22 mouse cellular contexts compared by ENCODE assay signal in the genomic region with DNA sequence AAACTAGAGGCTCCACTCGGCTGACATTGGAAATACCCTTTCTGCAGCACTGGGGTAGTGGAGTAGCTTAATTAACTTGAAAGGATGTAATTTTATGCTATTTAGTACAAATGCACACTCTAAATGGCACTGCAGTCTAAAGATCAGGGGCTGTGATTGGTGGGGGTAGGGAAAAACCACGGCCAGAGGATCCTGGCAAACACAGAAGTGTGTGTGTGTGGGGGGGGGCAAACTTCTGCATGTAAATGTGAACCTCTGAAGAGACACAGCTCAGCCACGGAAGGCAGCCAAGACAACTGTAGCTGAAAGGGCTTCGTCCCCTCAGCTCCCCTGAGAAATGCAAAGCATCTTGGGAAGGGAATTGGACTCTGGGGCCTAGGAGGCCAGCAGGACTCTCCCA. TPM values are rescaled to one million over a fixed set of nuclear protein-coding genes. Genes with fewer than 3 reads are reported as not detected.
DNase-seq lines count a peak whose midpoint lies in the region; ATAC-seq lines count a peak whose summit lies in the region.
"Had no signal": no experiment of that assay in that cellular context is flagged by ENCODE, and none has a peak within 500 bp of the region (broad histone marks: within the 10 kb centered on the region; RNA-seq: fewer than 3 reads in every experiment).

No protein-coding gene starts in this region.

- no peak for ATAC-seq in forebrain, embryonic 11.5 days (replicated peaks; ENCODE audit: low FRiP score)
- no peak for ATAC-seq in midbrain, embryonic 14.5 days (ENCODE audit: low FRiP score, low TSS enrichment)
- ATAC-seq in forebrain, embryonic 13.5 days = peak; percentile 73
- ATAC-seq in midbrain, embryonic 15.5 days (replicated peaks) = no peak; the same call in 1 of the 2 replicates
- ATAC-seq: inflammation-experienced regulatory T-cells, adult 6 months; Patski had no signal

- peaks cover 31% of the 10 kb centered on the region for H3K36me3 ChIP-seq in forebrain, embryonic 10.5 days (replicated peaks)
- no peaks in the 10 kb centered on the region for H3K36me3 ChIP-seq in forebrain, embryonic 11.5 days (ENCODE audit: control insufficient read depth, insufficient read depth, low read length)
- 0 out of 2 replicates have a peak, but pooled peaks cover 2% of the 10 kb centered on the region for H3K36me3 ChIP-seq in midbrain, embryonic 14.5 days (ENCODE audit: control insufficient read depth, insufficient read depth, low read length)
- peaks cover 62% of the 10 kb centered on the region for H3K36me3 ChIP-seq in midbrain, embryonic 10.5 days
- peaks cover 11% of the 10 kb centered on the region for H3K36me3 ChIP-seq in forebrain, embryonic 13.5 days (ENCODE audit: poor library complexity, severe bottlenecking)
- no peaks in the 10 kb centered on the region for H3K36me3 ChIP-seq in midbrain, embryonic 15.5 days (replicated peaks)
- no peaks in the 10 kb centered on the region for H3K36me3 ChIP-seq in limb, embryonic 10.5 days
- H3K36me3 ChIP-seq: heart, embryonic 12.5 days had no signal

- no peaks in the 10 kb centered on the region for H3K9me3 ChIP-seq in forebrain, embryonic 10.5 days
- no peaks in the 10 kb centered on the region for H3K9me3 ChIP-seq in forebrain, embryonic 11.5 days (ENCODE audit: control insufficient read depth, low read length)
- H3K9me3 ChIP-seq in midbrain, embryonic 14.5 days (ENCODE audit: control insufficient read depth, low read length) = no peaks in the 10 kb centered on the region
- H3K9me3 ChIP-seq in midbrain, embryonic 10.5 days (replicated peaks) = no peaks in the 10 kb centered on the region
- no peaks in the 10 kb centered on the region for H3K9me3 ChIP-seq in forebrain, embryonic 13.5 days (replicated peaks)
- H3K9me3 ChIP-seq in midbrain, embryonic 15.5 days = no peaks in the 10 kb centered on the region
- no peaks in the 10 kb centered on the region for H3K9me3 ChIP-seq in limb, embryonic 10.5 days (replicated peaks)
- H3K9me3 ChIP-seq: heart, embryonic 12.5 days had no signal

- H3K9ac ChIP-seq in forebrain, embryonic 11.5 days (ENCODE audit: low read length) = no peak overlapping the region
- H3K9ac ChIP-seq in midbrain, embryonic 14.5 days (replicated peaks; ENCODE audit: low read length) = no peak overlapping the region
- no peak overlapping the region for H3K9ac ChIP-seq in forebrain, embryonic 13.5 days
- no peak overlapping the region for H3K9ac ChIP-seq in midbrain, embryonic 15.5 days
- H3K9ac ChIP-seq: heart, embryonic 12.5 days had no signal

- 63% methylated on average over 4 of the region's 4 CpGs for whole genome bisulfite sequencing in forebrain, embryonic 10.5 days
- 48% methylated on average over 4 of the region's 4 CpGs for WGBS in forebrain, embryonic 11.5 days
- WGBS in midbrain, embryonic 14.5 days = 19% methylated on average over 4 of the region's 4 CpGs
- 63% methylated on average over 4 of the region's 4 CpGs for WGBS in midbrain, embryonic 10.5 days
- WGBS in forebrain, embryonic 13.5 days = 17% methylated on average over 4 of the region's 4 CpGs
- WGBS in midbrain, embryonic 15.5 days = 21% methylated on average over 4 of the region's 4 CpGs
- WGBS in limb, embryonic 10.5 days = 62% methylated on average over 4 of the region's 4 CpGs

- peaks cover 48% of the 10 kb centered on the region for H3K4me1 ChIP-seq in forebrain, embryonic 10.5 days
- no peaks in the 10 kb centered on the region for H3K4me1 ChIP-seq in forebrain, embryonic 11.5 days (replicated peaks; ENCODE audit: control insufficient read depth, insufficient read depth, low read length)
- H3K4me1 ChIP-seq in midbrain, embryonic 14.5 days (ENCODE audit: control insufficient read depth, insufficient read depth, low read length) = peaks cover 47% of the 10 kb centered on the region
- H3K4me1 ChIP-seq in midbrain, embryonic 10.5 days = peaks cover 40% of the 10 kb centered on the region
- peaks cover 88% of the 10 kb centered on the region for H3K4me1 ChIP-seq in forebrain, embryonic 13.5 days
- peaks cover 70% of the 10 kb centered on the region for H3K4me1 ChIP-seq in midbrain, embryonic 15.5 days
- H3K4me1 ChIP-seq in limb, embryonic 10.5 days = peaks cover 27% of the 10 kb centered on the region
- H3K4me1 ChIP-seq: heart, embryonic 12.5 days had no signal

- no peak for DNase-seq in forebrain, embryonic 10.5 days (ENCODE audit: extremely low spot score, low spot score)
- no peak for DNase-seq in forebrain, embryonic 11.5 days (ENCODE audit: low spot score)
- peak; percentile 55 for DNase-seq in midbrain, embryonic 14.5 days
- DNase-seq in midbrain, embryonic 10.5 days (ENCODE audit: low spot score) = no peak
- no peak for DNase-seq in gastrocnemius, postnatal 25 days
- DNase-seq in limb, embryonic 10.5 days (ENCODE audit: low spot score) = no peak
- DNase-seq: adrenal gland, postnatal 10 days; cerebellum, adult 11-12 months; cerebellum, postnatal 14 days; embryo, embryonic 11 days; heart, postnatal 14 days; kidney, adult 2 months; kidney, postnatal 14 days; lung, adult 2 months; thymus, postnatal 4 days had no signal

- H3K4me2 ChIP-seq in forebrain, embryonic 11.5 days (ENCODE audit: low read depth, low read length, severe bottlenecking) = no peak overlapping the region
- no peak overlapping the region for H3K4me2 ChIP-seq in midbrain, embryonic 14.5 days (ENCODE audit: low read length)
- H3K4me2 ChIP-seq in forebrain, embryonic 13.5 days = peak overlapping the region; percentile 27
- H3K4me2 ChIP-seq in midbrain, embryonic 15.5 days = no peak overlapping the region
- H3K4me2 ChIP-seq: heart, embryonic 12.5 days; liver, embryonic 11.5 days had no signal

- no peak overlapping the region for H3K4me3 ChIP-seq in forebrain, embryonic 10.5 days
- H3K4me3 ChIP-seq in forebrain, embryonic 11.5 days (ENCODE audit: low read depth, low read length) = no peak overlapping the region
- H3K4me3 ChIP-seq in midbrain, embryonic 14.5 days (replicated peaks; ENCODE audit: low read depth, low read length) = no peak overlapping the region
- H3K4me3 ChIP-seq in midbrain, embryonic 10.5 days = no peak overlapping the region
- no peak overlapping the region for H3K4me3 ChIP-seq in forebrain, embryonic 13.5 days
- H3K4me3 ChIP-seq in midbrain, embryonic 15.5 days = no peak overlapping the region
- no peak overlapping the region for H3K4me3 ChIP-seq in limb, embryonic 10.5 days
- H3K4me3 ChIP-seq: heart, embryonic 12.5 days; myocyte had no signal

- H3K27ac ChIP-seq in forebrain, embryonic 10.5 days = 0 out of 2 replicates have a peak overlapping the region, but pooled peaks have one; percentile 40
- no peak overlapping the region for H3K27ac ChIP-seq in forebrain, embryonic 11.5 days (ENCODE audit: low read depth, low read length)
- peak overlapping the region; percentile 55 for H3K27ac ChIP-seq in midbrain, embryonic 14.5 days (replicated peaks; ENCODE audit: low read depth, low read length)
- no peak overlapping the region for H3K27ac ChIP-seq in midbrain, embryonic 10.5 days (replicated peaks)
- peak overlapping the region; percentile 78 for H3K27ac ChIP-seq in forebrain, embryonic 13.5 days
- H3K27ac ChIP-seq in midbrain, embryonic 15.5 days = peak overlapping the region; percentile 52
- H3K27ac ChIP-seq in limb, embryonic 10.5 days = no peak overlapping the region

- H3K27me3 ChIP-seq in forebrain, embryonic 10.5 days (ENCODE audit: poor library complexity, severe bottlenecking) = no peaks in the 10 kb centered on the region
- H3K27me3 ChIP-seq in forebrain, embryonic 11.5 days (ENCODE audit: control insufficient read depth, insufficient read depth, low read length) = no peaks in the 10 kb centered on the region
- H3K27me3 ChIP-seq in midbrain, embryonic 14.5 days (ENCODE audit: control insufficient read depth, insufficient read depth, low read length) = no peaks in the 10 kb centered on the region
- H3K27me3 ChIP-seq in midbrain, embryonic 10.5 days (ENCODE audit: low read depth, poor library complexity, severe bottlenecking) = no peaks in the 10 kb centered on the region
- H3K27me3 ChIP-seq in forebrain, embryonic 13.5 days = no peaks in the 10 kb centered on the region
- H3K27me3 ChIP-seq in midbrain, embryonic 15.5 days (replicated peaks) = no peaks in the 10 kb centered on the region
- peaks cover 6% of the 10 kb centered on the region; the same call in 1 of the 2 replicates for H3K27me3 ChIP-seq in limb, embryonic 10.5 days (ENCODE audit: low read depth, poor library complexity, severe bottlenecking)
- H3K27me3 ChIP-seq: heart, embryonic 12.5 days; Patski had no signal

RNA-seq across cellular contexts. Expression of a gene that starts 40.7 kb away (rescaled TPM):
- polyA plus RNA-seq in forebrain, embryonic 10.5 days (2016; fragmentation: Nextera tagmentation; extraction: Ambion mirVana) = 6.8 and 7.6 TPM in 2 replicates
- polyA plus RNA-seq in forebrain, embryonic 11.5 days (2014; fragmentation: Nextera tagmentation; extraction: Ambion mirVana) = 26.6 and 32.2 TPM in 2 replicates
- 21.7 and 27.4 TPM in 2 replicates for polyA plus RNA-seq in midbrain, embryonic 14.5 days (2014; fragmentation: Nextera tagmentation; extraction: Ambion mirVana)
- polyA plus RNA-seq in midbrain, embryonic 10.5 days (2016; fragmentation: Nextera tagmentation; extraction: Ambion mirVana) = 9.5 and 11.9 TPM in 2 replicates
- polyA plus RNA-seq in forebrain, embryonic 13.5 days (2015; fragmentation: Nextera tagmentation; extraction: Ambion mirVana) = 16.4 and 17.1 TPM in 2 replicates
- 6.0 and 7.6 TPM in 2 replicates for polyA plus RNA-seq in midbrain, embryonic 15.5 days (2015; fragmentation: Nextera tagmentation; extraction: Ambion mirVana)
- under 1 TPM; 0.38 to 0.82 TPM for total RNA-seq in gastrocnemius, postnatal 25 days (2021)
- 1.1 and 1.2 TPM in 2 replicates for polyA plus RNA-seq in limb, embryonic 10.5 days (2016; fragmentation: Nextera tagmentation; extraction: Ambion mirVana)

Comparison
In these comparisons a context has a peak if more than half of its experiments do, and no peak if none do; other contexts are left out.
1. H3K27ac ChIP-seq: peak in forebrain, embryonic 10.5 days (single experiment), midbrain, embryonic 14.5 days (single experiment), forebrain, embryonic 13.5 days (single experiment) and midbrain, embryonic 15.5 days (single experiment); none in forebrain, embryonic 11.5 days (single experiment), midbrain, embryonic 10.5 days (single experiment) and limb, embryonic 10.5 days (single experiment).